Mouse (Mus musculus): Measurements from ENCODE around the gene Tle2. TPM values are rescaled to one million over a fixed set of nuclear protein-coding genes. Genes with fewer than 3 reads are reported as not detected.
A peak's percentile ranks its signal among the peaks of the same experiment; 100 is the strongest.

Tle2 gene
- polyA plus RNA-seq, 1 experiment from 2014 or later, result 17.1 TPM

GRCm38 (mm10) chr10:81626101-81626993, 52.0 kb downstream of the Tle2 start:
- H3K4me1 ChIP-seq, result peaks cover 28% of the 10 kb centered on the region
- whole genome bisulfite sequencing, result 93% methylated on average over 22 of the region's 22 CpGs
- peaks cover 51% of the 10 kb centered on the region for H3K36me3 ChIP-seq (replicated peaks)
- peak overlapping the region; percentile 80 for H3K4me3 ChIP-seq
- no peaks in the 10 kb centered on the region; the same call in 1 of the 2 replicates for H3K27me3 ChIP-seq (replicated peaks; ENCODE audit: low read depth, poor library complexity, severe bottlenecking)
- DNase-seq (ENCODE audit: low spot score), result no peak
- no peaks in the 10 kb centered on the region for H3K9me3 ChIP-seq
- H3K27ac ChIP-seq (replicated peaks), result peak overlapping the region; percentile 91

DNA sequence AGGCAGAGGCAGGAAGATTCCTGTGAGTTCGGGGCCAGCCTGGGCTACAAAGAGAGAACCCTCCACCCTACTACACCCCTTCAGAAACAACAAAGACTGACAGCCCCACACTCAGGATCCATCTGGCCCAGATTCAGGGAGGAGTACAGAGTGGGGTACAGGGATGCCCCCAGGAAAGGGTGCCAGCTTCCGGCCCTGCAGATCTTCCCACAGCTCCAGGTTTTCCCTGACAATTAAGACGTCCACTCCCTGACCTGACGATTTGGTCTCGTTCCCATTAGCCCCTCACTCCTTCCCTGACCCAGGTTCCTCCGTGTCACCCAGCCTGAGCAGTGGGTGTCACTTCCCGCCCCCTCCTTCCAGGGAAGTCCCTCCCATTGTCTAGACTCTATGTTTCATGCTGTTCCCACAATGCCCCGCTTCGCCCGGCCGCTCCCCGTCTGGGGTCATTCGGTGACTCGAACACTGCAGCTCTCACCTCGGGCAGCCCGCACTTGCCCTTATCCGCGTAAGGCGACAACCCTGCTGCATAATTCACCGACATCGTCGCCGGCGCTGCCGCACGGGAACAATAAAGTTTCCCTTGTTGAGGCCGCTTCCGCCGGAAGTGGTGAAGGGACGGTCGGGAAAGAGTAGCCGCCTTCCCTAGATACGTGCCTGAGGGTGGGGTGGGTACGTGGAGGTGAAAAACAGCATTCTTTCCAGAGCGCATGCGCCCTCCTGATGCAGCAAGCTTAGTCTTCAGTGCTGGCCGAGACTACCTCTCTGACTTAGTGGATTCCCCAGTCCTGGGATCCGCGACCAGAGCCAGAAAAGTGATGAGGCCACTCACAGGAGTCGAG, 52.9 kb downstream of the Tle2 start, which contains the start of gene Sirt6:
Sirt6 (minus strand) TSS at position 804 of the 842 bp plus-strand sequence.
- 6% methylated on average over 40 of the region's 40 CpGs for WGBS
- Histone ChIP-seq H3K27me3 (replicated peaks; ENCODE audit: low read depth, poor library complexity, severe bottlenecking) (no peaks in the 10 kb centered on the region; the same call in 1 of the 2 replicates), H3K27ac (replicated peaks) (peak within 1 kb of the TSS; percentile 91), H3K4me1 (peaks cover 28% of the 10 kb centered on the region), H3K9me3 (no peaks in the 10 kb centered on the region), H3K4me3 (peak within 1 kb of the TSS; percentile 80), H3K36me3 (replicated peaks) (peaks cover 42% of the 10 kb centered on the region)
- peak; percentile 93 for DNase-seq (ENCODE audit: low spot score)

DNA sequence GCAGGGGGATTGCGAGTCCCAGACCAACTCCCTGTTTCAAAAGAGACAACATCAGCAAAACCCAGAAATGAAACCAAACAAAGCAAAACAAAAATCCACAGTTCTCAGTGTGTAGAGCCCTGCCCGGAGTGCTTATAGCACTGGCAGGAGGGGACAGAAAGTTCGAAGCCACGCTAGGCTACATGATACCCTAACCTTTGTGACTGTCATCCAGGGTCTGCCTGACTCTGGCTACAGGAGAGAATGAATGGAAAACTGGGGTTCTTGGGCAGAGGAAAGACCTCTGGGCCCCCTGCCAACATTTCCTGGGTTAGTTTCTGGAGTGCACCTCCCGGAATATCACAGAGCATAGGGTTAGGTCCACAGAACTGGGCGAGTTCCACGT, 53.5 kb downstream of the Tle2 start:
- Histone ChIP-seq H3K27ac (replicated peaks) (peak overlapping the region; percentile 91), H3K4me3 (peak overlapping the region; percentile 80), H3K27me3 (replicated peaks; ENCODE audit: low read depth, poor library complexity, severe bottlenecking) (no peaks in the 10 kb centered on the region; the same call in 1 of the 2 replicates), H3K4me1 (peaks cover 28% of the 10 kb centered on the region), H3K36me3 (replicated peaks) (peaks cover 36% of the 10 kb centered on the region), H3K9me3 (no peaks in the 10 kb centered on the region)
- WGBS, result 62% methylated on average over 7 of the region's 7 CpGs
- no peak for DNase-seq (ENCODE audit: low spot score)

GRCm38 (mm10) chr10:81628390-81628789, 54.0 kb downstream of the Tle2 start, which contains the start of gene Ankrd24:
Ankrd24 (plus strand) TSS chr10:81628540.
- 78% methylated on average over 16 of the region's 16 CpGs for WGBS
- no peak for DNase-seq (ENCODE audit: low spot score)
- H3K4me3 ChIP-seq, result peak within 1 kb of the TSS; percentile 80
- peaks cover 34% of the 10 kb centered on the region for H3K4me1 ChIP-seq
- no peaks in the 10 kb centered on the region; the same call in 1 of the 2 replicates for H3K27me3 ChIP-seq (replicated peaks; ENCODE audit: low read depth, poor library complexity, severe bottlenecking)
- H3K9me3 ChIP-seq, result no peaks in the 10 kb centered on the region
- H3K36me3 ChIP-seq (replicated peaks), result peaks cover 30% of the 10 kb centered on the region
- peak within 1 kb of the TSS; percentile 91 for H3K27ac ChIP-seq (replicated peaks)

DNA sequence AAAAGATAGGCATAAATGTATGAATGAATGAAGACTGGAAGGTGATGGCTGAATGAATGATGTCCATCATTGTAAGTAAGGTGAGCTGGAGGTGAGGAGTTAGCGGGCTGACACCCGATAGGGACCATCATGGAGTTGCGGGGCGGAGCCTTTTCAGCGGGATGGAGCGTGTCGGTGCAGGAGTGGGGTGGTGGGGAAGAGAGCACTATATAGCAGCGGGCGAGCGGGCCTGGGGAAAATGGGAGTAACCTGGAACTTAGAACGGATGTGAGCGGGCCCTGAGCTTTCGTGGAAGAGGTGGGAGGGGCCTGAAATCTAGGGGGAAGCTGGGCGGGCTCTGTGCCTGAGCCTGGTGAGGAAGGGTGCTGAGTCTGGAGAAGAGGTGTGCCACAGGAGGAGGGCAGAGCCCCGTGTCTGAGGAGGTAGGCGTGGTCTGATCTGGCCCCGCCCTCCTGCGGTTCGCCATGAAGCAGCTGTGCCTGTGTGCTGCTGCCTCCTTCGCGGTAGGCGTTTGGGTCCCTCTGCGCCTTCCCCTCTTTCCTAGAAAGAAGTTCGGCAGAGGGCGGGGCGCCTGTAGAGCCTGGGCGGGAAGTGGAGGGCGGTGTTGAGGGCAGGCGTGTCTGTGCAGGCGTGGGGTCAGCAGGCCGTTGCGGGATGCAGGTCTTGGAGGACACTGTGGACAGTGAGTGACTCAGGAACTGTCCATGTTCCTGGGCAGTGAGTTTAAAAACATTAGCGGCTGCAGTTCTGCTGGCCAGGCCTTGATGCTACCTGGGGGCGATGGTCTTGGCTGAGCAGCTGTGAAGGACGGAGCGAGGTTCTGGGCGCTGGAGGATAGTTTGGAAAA, 59.1 kb downstream of the Tle2 start:
- no peaks in the 10 kb centered on the region for H3K9me3 ChIP-seq
- peak; percentile 92 for DNase-seq (ENCODE audit: low spot score)
- H3K27me3 ChIP-seq (replicated peaks; ENCODE audit: low read depth, poor library complexity, severe bottlenecking), result peaks cover 14% of the 10 kb centered on the region
- peak overlapping the region; percentile 63 for H3K4me3 ChIP-seq
- H3K4me1 ChIP-seq, result peaks cover 26% of the 10 kb centered on the region
- H3K27ac ChIP-seq (replicated peaks), result peak overlapping the region; percentile 78
- WGBS, result 2% methylated on average over 37 of the region's 37 CpGs
- H3K36me3 ChIP-seq (replicated peaks), result no peaks in the 10 kb centered on the region

DNA sequence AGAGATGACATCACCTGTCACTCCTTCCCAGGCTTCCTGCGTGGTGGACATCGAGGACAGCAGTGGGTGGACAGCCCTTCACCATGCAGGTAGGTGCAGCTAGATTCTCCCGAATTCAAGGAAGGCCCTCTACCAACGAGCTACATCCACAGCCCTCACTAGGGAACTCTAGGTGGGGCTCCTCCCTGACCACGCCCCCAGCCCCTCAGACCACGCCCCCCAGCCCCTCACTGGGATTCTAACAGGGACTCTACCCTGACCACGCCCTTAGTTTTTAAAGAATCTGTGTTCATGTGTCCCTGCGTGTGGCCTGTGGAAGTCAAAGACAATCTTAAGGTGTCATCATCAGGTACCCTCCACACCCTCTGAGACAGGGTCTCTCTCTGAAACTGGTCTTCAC, 62.0 kb downstream of the Tle2 start:
- 19% methylated on average over 8 of the region's 8 CpGs for WGBS

DNA sequence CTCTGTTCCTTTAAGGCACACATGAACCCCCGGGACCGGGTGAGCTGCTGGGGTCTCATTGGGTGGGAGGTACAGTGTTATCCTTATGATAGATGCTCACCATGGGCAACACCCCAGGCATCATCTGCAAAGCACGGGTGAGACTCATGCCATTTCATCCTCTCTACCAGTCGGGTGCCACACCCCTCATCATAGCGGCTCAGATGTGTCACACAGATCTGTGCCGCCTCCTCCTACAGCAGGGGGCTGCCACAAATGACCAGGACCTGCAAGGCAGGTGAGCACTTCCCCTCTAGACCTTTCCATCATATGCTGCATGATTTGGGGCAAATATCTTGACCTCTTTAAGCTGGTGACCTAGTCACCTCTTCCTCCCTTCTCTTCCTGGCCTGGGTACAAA, 63.7 kb downstream of the Tle2 start:
- 74% methylated on average over 6 of the region's 6 CpGs for WGBS
- Histone ChIP-seq H3K9me3 (no peaks in the 10 kb centered on the region), H3K36me3 (replicated peaks) (no peaks in the 10 kb centered on the region), H3K4me1 (peaks cover 33% of the 10 kb centered on the region), H3K27me3 (replicated peaks; ENCODE audit: low read depth, poor library complexity, severe bottlenecking) (peaks cover 14% of the 10 kb centered on the region), H3K4me3 (no peak overlapping the region), H3K27ac (replicated peaks) (no peak overlapping the region)
- DNase-seq (ENCODE audit: low spot score), result no peak

More for the DNA sequence above, 62.0 kb downstream of the Tle2 start:
- peaks cover 24% of the 10 kb centered on the region for H3K4me1 ChIP-seq
- H3K4me3 ChIP-seq, result 0 out of 2 replicates have a peak overlapping the region, but pooled peaks have one; percentile 2
- no peaks in the 10 kb centered on the region for H3K9me3 ChIP-seq
- DNase-seq (ENCODE audit: low spot score), result no peak
- H3K27me3 ChIP-seq (replicated peaks; ENCODE audit: low read depth, poor library complexity, severe bottlenecking), result peaks cover 14% of the 10 kb centered on the region
- H3K36me3 ChIP-seq (replicated peaks), result no peaks in the 10 kb centered on the region
- no peak overlapping the region for H3K27ac ChIP-seq (replicated peaks)

Other genes with a start within 250 kb of the Tle2 start
- 3.1 and 3.6 TPM in 2 replicates for gene Tbxa2r, start 245.8 kb upstream of the Tle2 start, polyA plus RNA-seq (2016; fragmentation: Nextera tagmentation; extraction: Ambion mirVana)
- gene Gipc3, start 231.3 kb upstream of the Tle2 start, polyA plus RNA-seq (2016; fragmentation: Nextera tagmentation; extraction: Ambion mirVana), result not detected in 2 replicates
- 114 and 122 TPM in 2 replicates for gene Hmg20b, start 224.1 kb upstream of the Tle2 start, polyA plus RNA-seq (2016; fragmentation: Nextera tagmentation; extraction: Ambion mirVana)
- gene Mfsd12, start 217.1 kb upstream of the Tle2 start, polyA plus RNA-seq (2016; fragmentation: Nextera tagmentation; extraction: Ambion mirVana), result 7.8 and 8.3 TPM in 2 replicates
- gene 4930404N11Rik, start 208.7 kb upstream of the Tle2 start, polyA plus RNA-seq (2016; fragmentation: Nextera tagmentation; extraction: Ambion mirVana), result 0.47 and 0.76 TPM in 2 replicates
- 134 and 142 TPM in 2 replicates for gene Fzr1, start 196.0 kb upstream of the Tle2 start, polyA plus RNA-seq (2016; fragmentation: Nextera tagmentation; extraction: Ambion mirVana)
- 105 and 109 TPM in 2 replicates for gene Dohh, start 190.1 kb upstream of the Tle2 start, polyA plus RNA-seq (2016; fragmentation: Nextera tagmentation; extraction: Ambion mirVana)
- 2.7 TPM in 2 replicates for gene Gm48551, start 190.1 kb upstream of the Tle2 start, polyA plus RNA-seq (2016; fragmentation: Nextera tagmentation; extraction: Ambion mirVana)
- 1.8 and 3.1 TPM in 2 replicates for gene Gm48552, start 185.6 kb upstream of the Tle2 start, polyA plus RNA-seq (2016; fragmentation: Nextera tagmentation; extraction: Ambion mirVana)
- gene Smim24, start 181.5 kb upstream of the Tle2 start, polyA plus RNA-seq (2016; fragmentation: Nextera tagmentation; extraction: Ambion mirVana), result 2.0 and 2.8 TPM in 2 replicates
- 12.5 and 20.2 TPM in 2 replicates for gene Nfic, start 118.9 kb upstream of the Tle2 start, polyA plus RNA-seq (2016; fragmentation: Nextera tagmentation; extraction: Ambion mirVana)
- gene Celf5, start 91.9 kb upstream of the Tle2 start, polyA plus RNA-seq (2016; fragmentation: Nextera tagmentation; extraction: Ambion mirVana), result 1.2 and 2.3 TPM in 2 replicates
- 85.2 and 94.3 TPM in 2 replicates for gene Ncln, start 78.2 kb upstream of the Tle2 start, polyA plus RNA-seq (2016; fragmentation: Nextera tagmentation; extraction: Ambion mirVana)
- 0.28 and 0.51 TPM in 2 replicates for gene S1pr4, start 74.4 kb upstream of the Tle2 start, polyA plus RNA-seq (2016; fragmentation: Nextera tagmentation; extraction: Ambion mirVana)
- 1.2 and 1.3 TPM in 2 replicates for gene Gna15, start 50.3 kb upstream of the Tle2 start, polyA plus RNA-seq (2016; fragmentation: Nextera tagmentation; extraction: Ambion mirVana)
- gene Gna11, start 29.4 kb upstream of the Tle2 start, polyA plus RNA-seq (2016; fragmentation: Nextera tagmentation; extraction: Ambion mirVana), result 79.0 and 80.4 TPM in 2 replicates
- 266 and 347 TPM in 2 replicates for gene Aes, start 15.1 kb upstream of the Tle2 start, polyA plus RNA-seq (2016; fragmentation: Nextera tagmentation; extraction: Ambion mirVana)
- gene Tle6, start 26.5 kb downstream of the Tle2 start, polyA plus RNA-seq (2016; fragmentation: Nextera tagmentation; extraction: Ambion mirVana), result 7.1 and 8.2 TPM in 2 replicates
- 1.5 and 2.1 TPM in 2 replicates for gene BC025920, start 31.7 kb downstream of the Tle2 start, polyA plus RNA-seq (2016; fragmentation: Nextera tagmentation; extraction: Ambion mirVana)
- 55.1 and 59.2 TPM in 2 replicates for gene Sirt6, start 53.2 kb downstream of the Tle2 start, polyA plus RNA-seq (2016; fragmentation: Nextera tagmentation; extraction: Ambion mirVana)
- gene Ankrd24, start 54.0 kb downstream of the Tle2 start, polyA plus RNA-seq (2016; fragmentation: Nextera tagmentation; extraction: Ambion mirVana), result 5.3 and 7.3 TPM in 2 replicates
- gene Gm10778, start 74.5 kb downstream of the Tle2 start, polyA plus RNA-seq (2016; fragmentation: Nextera tagmentation; extraction: Ambion mirVana), result 3.9 and 5.3 TPM in 2 replicates
- gene Zfp433, start 130.3 kb downstream of the Tle2 start, polyA plus RNA-seq (2016; fragmentation: Nextera tagmentation; extraction: Ambion mirVana), result 14.5 and 18.0 TPM in 2 replicates
- gene Gm3055, start 196.6 kb downstream of the Tle2 start, polyA plus RNA-seq (2016; fragmentation: Nextera tagmentation; extraction: Ambion mirVana), result 10.4 and 11.8 TPM in 2 replicates
- 2.9 and 3.7 TPM in 2 replicates for gene Gm4767, start 237.6 kb downstream of the Tle2 start, polyA plus RNA-seq (2016; fragmentation: Nextera tagmentation; extraction: Ambion mirVana)